Mouse (Mus musculus) neural tube, embryonic 13.5 days (tissue): ENCODE measurements around the gene Sik3. TPM values are rescaled to one million over a fixed set of nuclear protein-coding genes. Genes with fewer than 3 reads are reported as not detected.

ENCODE experiments used
- ATAC-seq: fragments of 200-750 bp; cut with Nextera tagmentation; 2 replicates; pipeline ENCODE4 v1.8.0; 2017; ENCODE audit warnings: low read depth, mild to moderate bottlenecking, moderate TSS enrichment, moderate library complexity
- H3K27ac ChIP-seq: fragments of 300-500 bp; sonication (generic); replicated peaks from 2 replicates; pipeline ENCODE4 v1.5.1; 2015; ENCODE audit warnings: moderate library complexity, mild to moderate bottlenecking, inconsistent platforms
- H3K27me3 ChIP-seq: fragments of 300-500 bp; sonication (generic); 2 replicates; pipeline ENCODE4 v1.6.1; 2015; ENCODE audit warnings: mild to moderate bottlenecking, inconsistent platforms
- H3K36me3 ChIP-seq: fragments of 300-500 bp; sonication (generic); 2 replicates; pipeline ENCODE4 v1.6.1; 2015; ENCODE audit warnings: mild to moderate bottlenecking, inconsistent platforms
- H3K4me1 ChIP-seq: fragments of 300-500 bp; sonication (generic); replicated peaks from 2 replicates; pipeline ENCODE4 v1.6.1; 2015; ENCODE audit warnings: inconsistent platforms
- H3K4me2 ChIP-seq: fragments of 300-500 bp; sonication (generic); 2 replicates; pipeline ENCODE4 v1.6.1; 2015; ENCODE audit warnings: inconsistent platforms, mild to moderate bottlenecking, moderate library complexity
- H3K4me3 ChIP-seq: fragments of 300-500 bp; sonication (generic); 2 replicates; pipeline ENCODE4 v1.5.1; 2015; ENCODE audit warnings: mild to moderate bottlenecking, inconsistent platforms
- H3K9ac ChIP-seq: fragments of 300-500 bp; sonication (generic); 2 replicates; pipeline ENCODE4 v1.6.1; 2015; ENCODE audit warnings: moderate library complexity, mild to moderate bottlenecking, inconsistent platforms
- H3K9me3 ChIP-seq: fragments of 300-500 bp; sonication (generic); 2 replicates; pipeline ENCODE4 v1.6.1; 2016; ENCODE audit warnings: inconsistent platforms
- WGBS: fragments of 180-500 bp; shearing (Covaris S2); methylation state at CpG from one replicate; pipeline ENCODE4 v1.1.7; 2015; 5-methylcytosine and 5-hydroxymethylcytosine counted together
- polyA plus RNA-seq: library from polyadenylated mRNA; unstranded; fragments of >200 nt; fragmentation: Nextera tagmentation; extraction: Ambion mirVana; gene quantifications from 2 replicates; pipeline ENCODE4 v1.2.1, GENCODE M21; 2015

Sik3 gene
- polyA plus RNA-seq, 1 experiment from 2014 or later, result 9.4 TPM

DNA sequence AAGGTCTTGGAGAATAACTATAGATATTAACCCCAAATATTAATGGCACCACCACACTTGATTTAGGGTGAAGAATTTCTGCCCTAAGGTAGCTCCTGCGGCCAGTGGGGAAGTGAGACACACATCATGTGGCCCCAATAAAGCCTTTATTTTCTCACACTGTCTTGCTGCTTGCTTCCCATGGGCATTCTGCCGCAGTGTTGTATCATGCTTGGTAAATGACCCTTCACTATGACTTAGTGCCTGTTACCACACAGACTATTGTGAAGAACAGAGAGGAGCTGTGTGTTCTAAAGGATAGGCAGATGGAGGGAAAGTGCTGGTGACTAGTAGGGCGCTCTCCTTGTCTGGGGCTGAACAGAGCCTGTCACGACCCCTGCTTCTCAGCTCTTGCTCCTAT lies 54.1 kb downstream of the Sik3 start:
- Histone ChIP-seq H3K36me3 (no peaks in the 10 kb centered on the region), H3K4me1 (peaks cover 33% of the 10 kb centered on the region), H3K9me3 (no peaks in the 10 kb centered on the region), H3K27me3 (no peaks in the 10 kb centered on the region), H3K4me3 (no peak overlapping the region), H3K4me2 (no peak overlapping the region), H3K9ac (no peak overlapping the region), H3K27ac (no peak overlapping the region)
- no peak for ATAC-seq
- 45% methylated on average over 4 of the region's 4 CpGs for WGBS

DNA sequence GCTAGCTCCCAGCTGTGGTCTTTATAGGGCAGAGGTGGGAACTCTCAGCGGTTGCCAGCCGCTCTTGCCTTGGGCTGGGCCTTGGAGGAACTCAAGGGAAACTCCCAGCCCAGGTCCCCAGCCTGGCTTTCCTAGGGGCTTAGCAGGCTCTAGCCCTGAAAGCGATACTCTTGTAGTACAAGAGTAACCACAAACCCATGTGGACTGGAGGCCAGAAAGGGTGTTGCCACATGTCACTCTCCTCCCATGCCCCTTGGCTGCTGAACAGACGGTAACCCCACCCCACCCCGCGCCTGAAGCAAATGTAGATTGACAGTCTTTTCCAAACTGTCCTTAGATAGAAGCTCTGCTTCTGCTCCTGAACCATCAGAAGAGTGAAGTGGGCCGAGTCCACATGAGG lies 55.1 kb downstream of the Sik3 start:
- Histone ChIP-seq H3K4me3 (no peak overlapping the region), H3K27me3 (no peaks in the 10 kb centered on the region), H3K9ac (no peak overlapping the region), H3K36me3 (no peaks in the 10 kb centered on the region), H3K9me3 (no peaks in the 10 kb centered on the region), H3K4me1 (peaks cover 33% of the 10 kb centered on the region), H3K4me2 (no peak overlapping the region), H3K27ac (no peak overlapping the region)
- ATAC-seq, result no peak
- WGBS, result 78% methylated on average over 7 of the region's 7 CpGs

DNA sequence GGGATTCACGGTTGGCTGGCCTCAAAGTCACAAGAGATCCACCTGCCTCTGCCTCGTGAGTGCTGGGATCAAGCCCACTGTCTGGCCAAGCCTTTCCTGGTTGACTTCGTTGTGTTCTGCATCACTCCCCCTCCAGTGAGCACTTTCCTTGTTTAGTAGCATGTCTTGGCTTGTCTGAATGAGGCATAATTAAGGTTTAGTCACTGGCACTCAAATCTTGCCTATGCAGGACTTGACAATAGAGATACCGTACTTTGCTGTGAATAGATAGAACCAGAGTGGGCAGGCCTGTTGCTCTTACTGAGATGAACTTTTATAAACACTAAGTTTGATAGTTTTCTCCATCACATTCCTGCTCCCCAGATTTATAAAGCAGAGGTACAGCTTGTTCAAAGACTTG lies 56.4 kb downstream of the Sik3 start:
- Histone ChIP-seq H3K9me3 (no peaks in the 10 kb centered on the region), H3K4me3 (no peak overlapping the region), H3K9ac (no peak overlapping the region), H3K27me3 (no peaks in the 10 kb centered on the region), H3K27ac (no peak overlapping the region), H3K4me1 (peaks cover 33% of the 10 kb centered on the region), H3K4me2 (no peak overlapping the region), H3K36me3 (no peaks in the 10 kb centered on the region)
- no peak for ATAC-seq
- 80% methylated on average over 4 of the region's 4 CpGs for WGBS

DNA sequence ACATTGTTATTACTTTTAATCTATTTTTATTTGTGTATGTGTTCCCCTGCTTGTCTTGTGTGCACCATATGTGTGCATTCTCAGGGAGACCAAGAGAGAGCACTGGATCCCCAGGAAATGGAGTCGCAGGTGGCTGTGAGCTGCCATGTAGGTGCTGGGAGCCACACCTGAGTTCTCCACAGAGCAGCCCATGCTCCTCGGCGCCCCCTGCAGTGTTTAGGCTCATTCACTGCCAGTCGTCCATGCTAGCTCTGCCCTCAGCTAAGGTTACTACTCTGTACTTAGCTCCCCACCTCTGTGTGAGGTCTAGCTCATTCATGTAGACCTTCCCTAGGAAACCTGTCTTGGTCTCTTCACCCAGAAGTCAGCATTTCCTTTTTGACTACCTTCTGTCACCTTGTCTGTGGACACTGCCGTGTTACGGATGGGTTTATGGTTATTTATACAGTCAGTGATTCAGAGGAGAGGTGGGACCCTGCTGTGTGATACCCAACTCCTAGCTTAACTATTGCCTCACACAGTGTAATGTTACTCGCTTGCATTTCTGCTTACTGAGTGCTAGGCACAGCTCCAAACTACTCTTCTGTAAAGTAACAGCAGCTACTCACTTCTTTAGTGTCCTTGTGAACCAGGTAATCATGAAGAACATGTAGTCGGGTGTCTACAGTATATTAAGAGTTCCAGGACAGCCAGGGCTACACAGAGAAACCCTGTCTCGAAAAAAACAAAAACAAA lies 59.6 kb downstream of the Sik3 start:
- no peak overlapping the region for H3K9ac ChIP-seq
- no peak for ATAC-seq
- H3K9me3 ChIP-seq, result no peaks in the 10 kb centered on the region
- no peaks in the 10 kb centered on the region for H3K27me3 ChIP-seq
- peaks cover 25% of the 10 kb centered on the region for H3K4me1 ChIP-seq
- no peak overlapping the region for H3K4me2 ChIP-seq
- no peak overlapping the region for H3K27ac ChIP-seq
- no peaks in the 10 kb centered on the region for H3K36me3 ChIP-seq
- WGBS, result 62% methylated on average over 9 of the region's 9 CpGs
- H3K4me3 ChIP-seq, result no peak overlapping the region

DNA sequence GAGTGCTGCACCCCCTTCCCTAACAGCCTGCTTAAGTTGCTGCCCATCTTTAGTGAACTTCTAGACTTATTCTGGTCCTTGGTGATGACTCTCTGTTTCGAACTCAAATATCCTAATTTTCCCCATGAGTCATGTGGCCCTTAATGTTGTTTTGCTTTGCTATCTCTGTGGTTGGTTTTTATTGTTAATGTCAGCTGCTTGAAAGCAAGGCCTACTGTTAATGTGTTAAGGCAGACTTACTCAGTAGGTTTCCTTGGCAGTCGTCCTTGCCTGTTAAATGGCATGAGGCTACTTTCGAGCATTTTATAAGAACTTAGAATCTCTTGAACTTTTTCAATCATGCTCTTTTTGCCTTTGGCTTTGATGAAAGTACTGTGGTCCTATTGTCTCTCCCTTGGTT lies 60.8 kb downstream of the Sik3 start:
- no peak overlapping the region for H3K4me3 ChIP-seq
- no peak overlapping the region for H3K27ac ChIP-seq
- H3K4me1 ChIP-seq, result peaks cover 17% of the 10 kb centered on the region
- no peaks in the 10 kb centered on the region for H3K36me3 ChIP-seq
- H3K9ac ChIP-seq, result no peak overlapping the region
- no peaks in the 10 kb centered on the region for H3K27me3 ChIP-seq
- no peaks in the 10 kb centered on the region for H3K9me3 ChIP-seq
- no peak for ATAC-seq
- no peak overlapping the region for H3K4me2 ChIP-seq
- WGBS, result 84% methylated on average over 3 of the region's 3 CpGs

DNA sequence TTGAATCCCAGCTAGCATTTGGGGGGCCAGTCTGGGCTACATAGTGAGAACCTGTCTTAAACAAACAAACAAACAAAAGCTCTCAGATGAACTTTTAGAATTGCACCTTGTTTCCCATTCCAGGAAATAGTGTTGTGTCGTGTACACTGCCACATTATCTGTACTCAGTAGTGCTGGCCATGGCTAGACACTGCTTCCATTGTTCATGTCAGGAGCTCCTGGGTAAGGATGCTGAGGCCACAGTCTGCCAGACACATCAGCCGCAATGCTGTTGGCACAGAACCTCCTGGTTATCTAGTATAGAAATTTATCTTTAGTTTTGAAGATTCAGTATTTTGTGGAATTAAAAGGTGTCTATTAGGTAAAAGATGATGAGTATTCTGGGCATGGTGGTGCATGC lies 63.0 kb downstream of the Sik3 start:
- 71% methylated on average over 2 of the region's 2 CpGs for WGBS

DNA sequence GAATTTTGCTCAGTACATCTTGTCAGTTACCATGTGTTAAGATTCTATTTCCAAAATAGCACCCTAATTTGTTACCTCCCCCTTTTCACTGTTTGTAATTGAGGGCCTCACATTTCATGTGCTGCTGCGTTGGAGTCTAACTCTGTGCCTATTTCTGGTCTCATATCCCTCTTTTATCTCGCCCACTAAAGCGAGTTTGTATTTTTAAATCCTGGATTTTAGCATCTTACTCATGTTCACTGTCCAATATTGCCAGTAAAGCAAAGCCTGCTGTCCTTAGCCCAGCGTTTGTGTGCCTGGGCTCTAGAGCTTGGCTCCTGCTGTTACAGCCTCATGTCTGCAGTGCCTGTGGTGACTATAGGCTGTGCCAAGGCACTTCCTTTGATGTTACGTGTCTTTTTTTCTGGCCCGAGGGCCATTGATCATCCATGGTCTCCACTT lies 69.8 kb downstream of the Sik3 start:
- Histone ChIP-seq H3K9me3 (no peaks in the 10 kb centered on the region), H3K9ac (no peak overlapping the region), H3K36me3 (no peaks in the 10 kb centered on the region), H3K27me3 (no peaks in the 10 kb centered on the region), H3K27ac (no peak overlapping the region), H3K4me2 (no peak overlapping the region), H3K4me3 (no peak overlapping the region), H3K4me1 (peaks cover 16% of the 10 kb centered on the region)
- WGBS, result 64% methylated on average over 6 of the region's 6 CpGs
- ATAC-seq, result no peak

More for the DNA sequence above, 63.0 kb downstream of the Sik3 start:
- Histone ChIP-seq H3K9me3 (no peaks in the 10 kb centered on the region), H3K27ac (no peak overlapping the region), H3K36me3 (no peaks in the 10 kb centered on the region), H3K9ac (no peak overlapping the region), H3K27me3 (no peaks in the 10 kb centered on the region), H3K4me2 (no peak overlapping the region), H3K4me1 (peaks cover 9% of the 10 kb centered on the region), H3K4me3 (no peak overlapping the region)
- no peak for ATAC-seq

DNA sequence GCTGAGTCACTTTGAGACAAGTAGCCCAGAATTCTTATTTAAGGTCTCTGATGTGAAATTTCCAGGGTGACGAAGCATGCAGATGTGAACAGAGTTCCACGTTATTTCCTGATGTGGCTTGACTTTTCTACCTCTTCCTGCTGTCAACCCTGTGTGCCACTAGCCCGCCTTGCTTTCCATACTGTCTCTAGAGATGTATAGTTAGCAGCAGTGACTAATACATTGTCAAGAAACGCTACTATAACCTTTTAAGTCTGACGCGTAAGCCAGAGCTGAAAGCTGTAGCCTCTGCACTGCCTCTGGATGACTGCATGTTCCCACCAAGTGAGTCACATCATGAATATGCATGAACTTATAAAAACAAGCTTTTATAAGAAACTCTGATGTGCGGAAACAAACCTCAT lies 70.9 kb downstream of the Sik3 start:
- Histone ChIP-seq H3K9ac (no peak overlapping the region), H3K36me3 (no peaks in the 10 kb centered on the region), H3K4me1 (peaks cover 16% of the 10 kb centered on the region), H3K4me2 (no peak overlapping the region), H3K27me3 (no peaks in the 10 kb centered on the region), H3K4me3 (no peak overlapping the region), H3K27ac (no peak overlapping the region), H3K9me3 (no peaks in the 10 kb centered on the region)
- 81% methylated on average over 7 of the region's 7 CpGs for WGBS
- no peak for ATAC-seq

DNA sequence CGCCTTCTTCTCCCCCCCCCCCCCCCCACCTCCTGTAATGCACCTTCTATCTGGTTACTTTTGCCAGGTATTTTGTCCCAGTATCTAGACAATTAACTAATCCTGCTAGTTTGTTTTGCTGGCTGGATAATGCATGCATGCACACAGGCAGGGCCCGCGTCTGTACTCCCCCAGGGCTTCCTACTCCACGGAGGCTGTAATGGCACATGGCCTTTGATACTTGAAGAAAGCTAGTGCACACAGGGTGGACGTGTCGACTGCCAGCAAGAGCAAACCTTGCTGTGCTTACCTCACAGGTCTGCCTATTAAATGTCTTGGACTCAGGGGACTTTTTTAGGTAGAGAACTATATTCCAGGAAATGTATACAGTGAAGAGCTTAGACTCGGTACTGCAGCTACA lies 73.3 kb downstream of the Sik3 start:
- H3K36me3 ChIP-seq, result no peaks in the 10 kb centered on the region
- H3K4me3 ChIP-seq, result no peak overlapping the region
- H3K9me3 ChIP-seq, result no peaks in the 10 kb centered on the region
- no peak overlapping the region for H3K4me2 ChIP-seq
- H3K27me3 ChIP-seq, result no peaks in the 10 kb centered on the region
- H3K27ac ChIP-seq, result no peak overlapping the region
- H3K4me1 ChIP-seq, result peaks cover 16% of the 10 kb centered on the region
- WGBS, result 68% methylated on average over 6 of the region's 7 CpGs
- H3K9ac ChIP-seq, result no peak overlapping the region
- ATAC-seq, result no peak

DNA sequence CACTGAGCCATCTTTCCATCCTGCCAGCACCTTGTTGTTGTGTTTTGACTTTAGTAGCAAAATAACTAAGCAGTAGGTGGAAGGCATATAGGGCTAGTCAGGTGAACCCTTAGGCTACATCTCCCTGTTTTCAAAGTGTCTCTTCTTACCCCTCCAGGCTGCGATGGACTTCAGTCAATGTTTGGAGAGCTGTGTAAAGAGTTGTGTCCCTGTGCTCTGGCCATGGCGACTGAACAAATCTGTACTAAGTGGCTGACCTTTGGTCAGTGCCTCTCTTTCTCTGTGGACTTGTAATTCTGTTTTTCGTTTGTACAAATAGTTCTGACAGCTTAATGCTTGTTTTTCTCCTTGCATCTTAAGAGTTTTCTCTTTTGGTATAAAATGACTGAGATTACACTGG lies 74.2 kb downstream of the Sik3 start:
- Histone ChIP-seq H3K27me3 (no peaks in the 10 kb centered on the region), H3K4me2 (no peak overlapping the region), H3K27ac (no peak overlapping the region), H3K4me1 (peaks cover 16% of the 10 kb centered on the region), H3K36me3 (no peaks in the 10 kb centered on the region), H3K9ac (no peak overlapping the region), H3K9me3 (no peaks in the 10 kb centered on the region), H3K4me3 (no peak overlapping the region)
- no peak for ATAC-seq
- WGBS, result 87% methylated on average over 3 of the region's 3 CpGs

DNA sequence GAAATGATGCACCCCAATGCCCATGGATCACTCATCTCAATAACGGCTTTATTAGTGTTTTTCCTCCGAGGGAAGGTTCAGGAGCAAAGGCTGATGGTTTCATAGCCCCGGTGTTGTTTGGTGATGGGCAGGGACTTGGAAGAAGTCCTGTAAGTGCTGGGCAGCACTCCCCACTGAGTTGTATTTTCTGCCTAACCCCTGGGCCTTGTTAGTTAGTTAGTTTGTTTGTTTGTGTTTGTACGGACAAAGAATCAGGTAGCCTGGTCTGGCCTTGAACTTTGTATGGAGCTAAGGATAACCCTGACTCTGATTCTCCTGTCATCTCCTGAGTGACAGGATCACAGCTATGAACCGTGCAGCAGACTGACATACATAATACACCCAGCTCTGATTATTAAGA lies 74.8 kb downstream of the Sik3 start:
- no peak for ATAC-seq
- Histone ChIP-seq H3K27me3 (no peaks in the 10 kb centered on the region), H3K36me3 (no peaks in the 10 kb centered on the region), H3K4me1 (peaks cover 13% of the 10 kb centered on the region), H3K27ac (no peak overlapping the region), H3K9ac (no peak overlapping the region), H3K4me2 (no peak overlapping the region), H3K4me3 (no peak overlapping the region), H3K9me3 (no peaks in the 10 kb centered on the region)
- 77% methylated on average over 5 of the region's 5 CpGs for WGBS

DNA sequence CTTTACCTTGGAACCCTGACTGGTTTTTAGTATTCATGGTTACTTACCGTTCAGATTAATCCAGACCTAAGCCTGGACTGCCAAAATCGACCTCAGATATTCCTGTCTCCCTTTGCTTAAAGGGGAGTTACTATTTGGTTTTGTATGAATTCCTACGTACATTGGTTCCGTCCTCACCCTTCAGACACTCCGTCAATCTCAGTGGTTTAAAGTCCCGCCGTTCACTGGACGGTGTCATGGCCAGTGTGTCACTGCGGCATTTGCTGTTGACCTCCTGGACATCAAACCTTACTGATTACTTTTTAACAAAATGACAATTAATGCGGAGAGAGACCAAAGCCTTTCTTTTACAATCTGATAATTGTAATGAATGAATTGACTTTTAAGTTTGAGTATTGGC lies 76.1 kb downstream of the Sik3 start:
- Histone ChIP-seq H3K9ac (no peak overlapping the region), H3K27ac (no peak overlapping the region), H3K36me3 (no peaks in the 10 kb centered on the region), H3K4me3 (no peak overlapping the region), H3K4me1 (peaks cover under 1% of the 10 kb centered on the region; the same call in 1 of the 2 replicates), H3K27me3 (no peaks in the 10 kb centered on the region), H3K4me2 (no peak overlapping the region), H3K9me3 (no peaks in the 10 kb centered on the region)
- ATAC-seq, result no peak
- 90% methylated on average over 10 of the region's 10 CpGs for WGBS

DNA sequence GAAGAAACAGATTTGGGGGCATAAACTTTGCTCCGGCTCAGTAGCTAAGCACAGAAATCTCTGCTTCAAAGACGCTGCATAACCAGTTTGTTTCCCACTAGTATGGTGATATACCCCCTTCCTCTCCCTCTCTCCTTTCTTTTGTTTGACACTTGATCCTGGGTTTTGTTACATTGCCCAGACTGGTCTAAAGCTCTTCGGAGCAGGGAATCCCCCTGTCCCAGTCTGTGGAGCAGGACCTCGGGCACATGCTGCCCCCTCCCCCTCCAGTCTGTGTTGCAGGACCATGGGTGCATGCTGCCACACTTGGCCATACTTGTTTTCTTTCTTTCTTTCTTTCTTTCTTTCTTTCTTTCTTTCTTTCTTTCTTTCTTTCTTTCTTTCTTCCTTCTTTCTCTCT lies 77.4 kb downstream of the Sik3 start:
- Histone ChIP-seq H3K4me2 (no peak overlapping the region), H3K27ac (no peak overlapping the region), H3K4me3 (no peak overlapping the region), H3K36me3 (no peaks in the 10 kb centered on the region), H3K9me3 (no peaks in the 10 kb centered on the region), H3K9ac (no peak overlapping the region), H3K4me1 (no peaks in the 10 kb centered on the region; the same call in 1 of the 2 replicates), H3K27me3 (no peaks in the 10 kb centered on the region)
- 74% methylated on average over 4 of the region's 4 CpGs for WGBS
- ATAC-seq, result no peak
